Mouse (Mus musculus) testis, adult 2 months (tissue): ENCODE measurements around the gene Methig1.

ENCODE experiments used
- CTCF ChIP-seq: fragments of 200-500 bp; IDR thresholded peaks from 2 replicates; pipeline ENCODE4 v1.5.1; 2012; ENCODE audit warnings: low read depth, mild to moderate bottlenecking, inconsistent platforms, low read length, moderate library complexity; ENCODE audit not compliant: control insufficient read depth, insufficient read depth, insufficient replicate concordance
- POLR2A ChIP-seq: fragments of 200-500 bp; IDR thresholded peaks from 2 replicates; pipeline ENCODE4 v1.6.1; 2012; ENCODE audit warnings: low read depth, mild to moderate bottlenecking, inconsistent platforms, low read length, moderate library complexity; ENCODE audit not compliant: control insufficient read depth

- TF ChIP-seq CTCF = no peak
- no peak for TF ChIP-seq POLR2A
Measured at GRCm38 (mm10) chr15:100419901-100420745, 67.2 kb downstream of the Methig1 start.
